Mouse (Mus musculus): ENCODE measurements around the gene Ccdc63.

- TF ChIP-seq USF1 (IDR thresholded peaks at IDR 0.05; ENCODE audit: low read depth) (no peak), POLR2A (IDR thresholded peaks at IDR 0.05; ENCODE audit: insufficient read length, low read depth) (no peak), E2F4 (IDR thresholded peaks at IDR 0.05; ENCODE audit: insufficient read depth) (no peak), MYOG (IDR thresholded peaks at IDR 0.05; ENCODE audit: control insufficient read depth in 1 of 3, insufficient read depth in 1 of 3, insufficient read length in 2 of 3, low read depth in 2 of 3) (no peak), MAX (IDR thresholded peaks at IDR 0.05; ENCODE audit: low read depth) (no peak), SRF (IDR thresholded peaks at IDR 0.05; ENCODE audit: control insufficient read depth, insufficient read length, low read depth) (no peak), POLR2AphosphoS2 (IDR thresholded peaks at IDR 0.05; ENCODE audit: insufficient read length, low read depth) (no peak), TCF12 (IDR thresholded peaks at IDR 0.05; ENCODE audit: insufficient read depth, poor library complexity, severe bottlenecking) (no peak), TCF3 (IDR thresholded peaks at IDR 0.05; ENCODE audit: insufficient read length, low read depth) (no peak), CEBPB (IDR thresholded peaks at IDR 0.05; ENCODE audit: insufficient read depth, poor library complexity, severe bottlenecking) (no peak)
Measured at GRCm38 (mm10) chr5:122059060-122060017, 81.3 kb downstream of the Ccdc63 start.
